Mouse (Mus musculus): Measurements from ENCODE around the gene Crtc1. TPM values are rescaled to one million over a fixed set of nuclear protein-coding genes. Genes with fewer than 3 reads are reported as not detected.

The Crtc1 gene
- polyA plus RNA-seq, 1 experiment, result 9.6 TPM

DNA sequence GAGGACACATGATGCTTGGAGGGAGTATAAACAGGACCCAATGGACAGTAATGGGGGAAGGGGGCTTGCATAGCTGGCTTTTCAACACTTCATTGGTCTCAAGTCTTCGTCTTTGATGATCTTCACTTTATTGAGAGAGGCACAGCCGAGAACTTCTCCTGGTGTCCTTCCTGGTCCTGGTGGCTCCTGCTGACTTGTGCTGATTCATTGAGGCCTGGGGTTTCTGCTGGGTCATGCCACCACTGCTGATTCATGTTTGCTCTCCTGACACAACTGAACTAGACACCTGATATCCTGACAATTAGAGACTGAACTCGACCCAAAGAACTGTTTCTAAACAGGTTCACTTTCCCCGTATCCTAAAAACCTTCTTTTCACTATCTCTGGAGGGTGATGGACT lies 3.9 kb upstream of the Crtc1 start:
- H3K4me2 ChIP-seq (ENCODE audit: low read depth), result no peak overlapping the region
- H3K4me3 ChIP-seq, result no peak overlapping the region
- H3K79me2 ChIP-seq (ENCODE audit: control insufficient read depth, insufficient read depth), result peaks cover 8% of the 10 kb centered on the region
- H3K27me3 ChIP-seq (ENCODE audit: control insufficient read depth, insufficient read depth, insufficient read length), result no peaks in the 10 kb centered on the region
- H3ac ChIP-seq (ENCODE audit: control insufficient read depth, insufficient read length), result no peak overlapping the region
- no peaks in the 10 kb centered on the region for H3K36me3 ChIP-seq (ENCODE audit: control insufficient read depth, insufficient read depth)
- TF ChIP-seq TCF3 (IDR thresholded peaks at IDR 0.05; ENCODE audit: insufficient read length, low read depth) (no peak), MYOG (IDR thresholded peaks at IDR 0.05; ENCODE audit: control insufficient read depth in 1 of 3, insufficient read depth in 1 of 3, insufficient read length in 2 of 3, low read depth in 2 of 3) (no peak), REST (IDR thresholded peaks at IDR 0.05; ENCODE audit: insufficient read depth, insufficient read length) (no peak), USF1 (IDR thresholded peaks at IDR 0.05; ENCODE audit: low read depth) (no peak), POLR2A (IDR thresholded peaks at IDR 0.05; ENCODE audit: insufficient read length, low read depth) (no peak), CEBPB (IDR thresholded peaks at IDR 0.05; ENCODE audit: insufficient read depth, poor library complexity, severe bottlenecking) (no peak), SRF (IDR thresholded peaks at IDR 0.05; ENCODE audit: control insufficient read depth, insufficient read length, low read depth) (no peak), MYOD1 (IDR thresholded peaks at IDR 0.05; ENCODE audit: control insufficient read depth in 1 of 3, insufficient read length in 2 of 3, low read depth in 2 of 3) (no peak), MAX (IDR thresholded peaks at IDR 0.05; ENCODE audit: low read depth) (no peak), POLR2AphosphoS2 (IDR thresholded peaks at IDR 0.05; ENCODE audit: insufficient read length, low read depth) (no peak), TCF12 (IDR thresholded peaks at IDR 0.05; ENCODE audit: insufficient read depth, poor library complexity, severe bottlenecking) (no peak), E2F4 (IDR thresholded peaks at IDR 0.05; ENCODE audit: insufficient read depth) (no peak)

DNA sequence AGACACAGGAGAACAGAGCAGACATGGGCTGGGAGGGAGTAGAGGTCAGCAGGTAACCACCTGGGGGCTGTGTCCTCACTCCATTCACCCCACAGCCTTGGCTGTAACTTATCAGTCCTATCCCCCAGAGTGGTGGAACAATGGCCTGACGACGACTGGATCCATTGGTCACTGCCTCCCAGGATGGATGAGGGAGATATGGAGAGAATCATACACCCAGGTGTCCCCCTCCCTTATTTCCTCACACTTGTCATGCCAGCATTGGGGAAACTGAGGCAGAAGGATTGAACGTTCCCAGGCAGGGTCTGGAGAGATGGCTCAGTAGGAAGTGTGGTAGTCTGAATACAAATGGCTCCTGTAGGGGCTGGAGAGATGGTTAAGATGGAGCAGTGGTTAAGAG lies 2.2 kb upstream of the Crtc1 start:
- Histone ChIP-seq H3K27me3 (ENCODE audit: control insufficient read depth, insufficient read depth, insufficient read length) (no peaks in the 10 kb centered on the region), H3K36me3 (ENCODE audit: control insufficient read depth, insufficient read depth) (no peaks in the 10 kb centered on the region), H3K79me2 (ENCODE audit: control insufficient read depth, insufficient read depth) (peaks cover 10% of the 10 kb centered on the region), H3ac (ENCODE audit: control insufficient read depth, insufficient read length) (no peak overlapping the region), H3K4me3 (no peak overlapping the region), H3K4me2 (ENCODE audit: low read depth) (no peak overlapping the region)
- TF ChIP-seq POLR2AphosphoS2 (IDR thresholded peaks at IDR 0.05; ENCODE audit: insufficient read length, low read depth), result no peak
- TF ChIP-seq SRF (IDR thresholded peaks at IDR 0.05; ENCODE audit: control insufficient read depth, insufficient read length, low read depth), result no peak
- no peak for TF ChIP-seq USF1 (IDR thresholded peaks at IDR 0.05; ENCODE audit: low read depth)
- no peak for TF ChIP-seq MYOG (IDR thresholded peaks at IDR 0.05; ENCODE audit: control insufficient read depth in 1 of 3, insufficient read depth in 1 of 3, insufficient read length in 2 of 3, low read depth in 2 of 3)

DNA sequence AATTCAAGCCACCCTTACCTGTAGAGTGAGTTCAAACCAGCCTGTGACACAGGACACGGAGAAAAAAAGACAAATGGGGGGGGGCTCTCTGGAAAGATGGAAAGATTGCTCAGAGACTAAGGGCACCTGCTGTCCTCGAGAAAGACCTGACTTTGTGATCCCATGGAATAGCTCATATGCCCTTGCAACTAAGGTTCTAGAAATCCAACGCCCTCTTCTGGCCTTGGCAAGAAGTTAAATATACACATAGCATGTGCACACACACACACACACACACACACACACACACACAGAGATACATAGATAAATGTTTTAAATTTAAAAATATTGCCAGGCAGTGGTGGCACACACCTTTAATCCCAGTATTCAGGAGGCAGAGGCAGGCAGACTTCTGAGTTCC lies 867 bp upstream of the Crtc1 start:
- no peak for TF ChIP-seq MYOG (IDR thresholded peaks at IDR 0.05; ENCODE audit: control insufficient read depth in 1 of 3, insufficient read depth in 1 of 3, insufficient read length in 2 of 3, low read depth in 2 of 3)
- no peak for TF ChIP-seq E2F4 (IDR thresholded peaks at IDR 0.05; ENCODE audit: insufficient read depth)
- TF ChIP-seq USF1 (IDR thresholded peaks at IDR 0.05; ENCODE audit: low read depth), result no peak
- TF ChIP-seq MAX (IDR thresholded peaks at IDR 0.05; ENCODE audit: low read depth), result no peak
- TF ChIP-seq SRF (IDR thresholded peaks at IDR 0.05; ENCODE audit: control insufficient read depth, insufficient read length, low read depth), result no peak
- TF ChIP-seq TCF3 (IDR thresholded peaks at IDR 0.05; ENCODE audit: insufficient read length, low read depth), result no peak
- TF ChIP-seq MYOD1 (IDR thresholded peaks at IDR 0.05; ENCODE audit: control insufficient read depth in 1 of 3, insufficient read length in 2 of 3, low read depth in 2 of 3), result no peak
- no peak for TF ChIP-seq REST (IDR thresholded peaks at IDR 0.05; ENCODE audit: insufficient read depth, insufficient read length)
- no peak for TF ChIP-seq POLR2AphosphoS2 (IDR thresholded peaks at IDR 0.05; ENCODE audit: insufficient read length, low read depth)
- Histone ChIP-seq H3K27me3 (ENCODE audit: control insufficient read depth, insufficient read depth, insufficient read length) (no peaks in the 10 kb centered on the region), H3K4me3 (peak overlapping the region; percentile 58), H3K79me2 (ENCODE audit: control insufficient read depth, insufficient read depth) (peaks cover 14% of the 10 kb centered on the region), H3K4me2 (ENCODE audit: low read depth) (peak overlapping the region; percentile 89), H3ac (ENCODE audit: control insufficient read depth, insufficient read length) (peak overlapping the region; percentile 31), H3K36me3 (ENCODE audit: control insufficient read depth, insufficient read depth) (no peaks in the 10 kb centered on the region)

DNA sequence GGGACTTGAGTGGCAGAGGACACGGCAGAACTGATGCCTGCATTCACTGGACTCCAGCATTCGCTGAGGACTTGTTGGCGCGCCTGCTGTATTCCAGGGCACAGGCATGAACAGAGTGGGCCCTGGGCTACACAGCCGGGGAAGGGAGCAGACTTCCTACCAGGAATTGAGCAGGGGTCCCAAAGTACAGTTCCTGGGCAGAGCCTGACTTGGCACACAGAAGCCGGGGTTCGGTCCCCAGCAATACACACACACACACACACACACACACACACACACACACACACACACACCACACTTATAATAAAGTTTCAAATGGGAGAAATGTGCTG lies 435 bp upstream of the Crtc1 start:
- Histone ChIP-seq H3K36me3 (ENCODE audit: control insufficient read depth, insufficient read depth) (no peaks in the 10 kb centered on the region), H3ac (ENCODE audit: control insufficient read depth, insufficient read length) (peak overlapping the region; percentile 31), H3K4me2 (ENCODE audit: low read depth) (peak overlapping the region; percentile 89), H3K4me3 (peak overlapping the region; percentile 58), H3K27me3 (ENCODE audit: control insufficient read depth, insufficient read depth, insufficient read length) (no peaks in the 10 kb centered on the region), H3K79me2 (ENCODE audit: control insufficient read depth, insufficient read depth) (peaks cover 14% of the 10 kb centered on the region)
- TF ChIP-seq MYOD1 (IDR thresholded peaks at IDR 0.05; ENCODE audit: control insufficient read depth in 1 of 3, insufficient read length in 2 of 3, low read depth in 2 of 3), result no peak
- TF ChIP-seq POLR2AphosphoS2 (IDR thresholded peaks at IDR 0.05; ENCODE audit: insufficient read length, low read depth), result no peak
- no peak for TF ChIP-seq MYOG (IDR thresholded peaks at IDR 0.05; ENCODE audit: control insufficient read depth in 1 of 3, insufficient read depth in 1 of 3, insufficient read length in 2 of 3, low read depth in 2 of 3)
- no peak for TF ChIP-seq TCF3 (IDR thresholded peaks at IDR 0.05; ENCODE audit: insufficient read length, low read depth)
- no peak for TF ChIP-seq USF1 (IDR thresholded peaks at IDR 0.05; ENCODE audit: low read depth)
- TF ChIP-seq POLR2A (IDR thresholded peaks at IDR 0.05; ENCODE audit: insufficient read length, low read depth), result no peak
- no peak for TF ChIP-seq CEBPB (IDR thresholded peaks at IDR 0.05; ENCODE audit: insufficient read depth, poor library complexity, severe bottlenecking)
- TF ChIP-seq E2F4 (IDR thresholded peaks at IDR 0.05; ENCODE audit: insufficient read depth), result no peak
- no peak for TF ChIP-seq REST (IDR thresholded peaks at IDR 0.05; ENCODE audit: insufficient read depth, insufficient read length)
- TF ChIP-seq MAX (IDR thresholded peaks at IDR 0.05; ENCODE audit: low read depth), result no peak
- TF ChIP-seq TCF12 (IDR thresholded peaks at IDR 0.05; ENCODE audit: insufficient read depth, poor library complexity, severe bottlenecking), result no peak
- TF ChIP-seq SRF (IDR thresholded peaks at IDR 0.05; ENCODE audit: control insufficient read depth, insufficient read length, low read depth), result no peak

DNA sequence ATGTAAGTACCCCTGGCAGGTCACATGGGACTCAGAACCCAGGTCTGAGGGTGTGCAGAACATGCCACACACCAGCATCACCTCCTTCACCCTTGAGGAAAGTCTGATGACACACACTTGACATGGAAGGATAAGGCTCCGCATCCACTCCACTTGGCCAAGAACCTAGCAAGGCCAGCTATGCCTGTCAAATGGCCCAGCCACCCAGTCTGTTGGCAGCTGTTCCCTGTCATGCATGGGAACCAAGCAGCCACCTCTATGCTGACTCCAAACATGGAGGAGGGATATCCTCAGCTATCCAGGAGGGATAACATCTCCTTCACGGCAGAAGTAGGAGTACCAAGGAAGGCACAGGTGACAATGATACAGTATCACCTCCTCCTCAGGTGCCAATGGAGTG lies 956 bp downstream of the Crtc1 start:
- H3K36me3 ChIP-seq (ENCODE audit: control insufficient read depth, insufficient read depth), result no peaks in the 10 kb centered on the region
- TF ChIP-seq MYOG (IDR thresholded peaks at IDR 0.05; ENCODE audit: control insufficient read depth in 1 of 3, insufficient read depth in 1 of 3, insufficient read length in 2 of 3, low read depth in 2 of 3), result peak in 1 of 3 experiments; percentile 23
- no peak for TF ChIP-seq POLR2AphosphoS2 (IDR thresholded peaks at IDR 0.05; ENCODE audit: insufficient read length, low read depth)

More for the DNA sequence above, 956 bp downstream of the Crtc1 start:
- Histone ChIP-seq H3K4me3 (peak overlapping the region; percentile 58), H3K27me3 (ENCODE audit: control insufficient read depth, insufficient read depth, insufficient read length) (no peaks in the 10 kb centered on the region), H3K79me2 (ENCODE audit: control insufficient read depth, insufficient read depth) (peaks cover 17% of the 10 kb centered on the region), H3ac (ENCODE audit: control insufficient read depth, insufficient read length) (no peak overlapping the region), H3K4me2 (ENCODE audit: low read depth) (peak overlapping the region; percentile 94)
